Mouse (Mus musculus): Measurements from ENCODE around the gene Echdc1. TPM values are rescaled to one million over a fixed set of nuclear protein-coding genes. Genes with fewer than 3 reads are reported as not detected.
"Not testable (repeated sequence)": the region's sequence is repeated elsewhere in the genome, so short reads cannot be mapped to it uniquely, and the experiment has no call there.

Gene Echdc1
- polyA plus RNA-seq, 1 experiment, result not detected

- Histone ChIP-seq H3K4me3 (ENCODE audit: insufficient read depth, low read depth, low read length) (no peak overlapping the region), H3K27ac (ENCODE audit: insufficient read depth, low read depth, low read length) (no peak overlapping the region), H3K4me1 (ENCODE audit: control insufficient read depth, insufficient read depth, low read length) (no peaks in the 10 kb centered on the region)
- whole genome bisulfite sequencing, result 88% methylated on average over 2 of the region's 2 CpGs
- no peak for TF ChIP-seq POLR2A (IDR thresholded peaks at IDR 0.05; ENCODE audit: insufficient read depth, low read depth, low read length)
- TF ChIP-seq CTCF (IDR thresholded peaks at IDR 0.05; ENCODE audit: insufficient read depth, low read depth, low read length), result no peak
Measured at GRCm38 (mm10) chr10:29381558-29381957, 68.6 kb downstream of the Echdc1 start.

- not testable (repeated sequence) for H3K27ac ChIP-seq (ENCODE audit: insufficient read depth, low read depth, low read length); H3K4me1 ChIP-seq (ENCODE audit: control insufficient read depth, insufficient read depth, low read length); H3K4me3 ChIP-seq (ENCODE audit: insufficient read depth, low read depth, low read length)
- WGBS, result 77% methylated on average over 2 of the region's 2 CpGs
Measured at GRCm38 (mm10) chr10:29394890-29395289, 81.9 kb downstream of the Echdc1 start.

Other genes starting within 250 kb of the Echdc1 start
- gene Soga3, start 169.3 kb upstream of the Echdc1 start, polyA plus RNA-seq (2012; ENCODE audit: insufficient read depth, insufficient read length, low replicate concordance, missing spikeins), result not detected in 2 replicates
- not detected in 2 replicates for gene Gm49353, start 114.2 kb upstream of the Echdc1 start, polyA plus RNA-seq (2012; ENCODE audit: insufficient read depth, insufficient read length, low replicate concordance, missing spikeins)
- gene 9330159F19Rik, start 101.6 kb upstream of the Echdc1 start, polyA plus RNA-seq (2012; ENCODE audit: insufficient read depth, insufficient read length, low replicate concordance, missing spikeins), result not detected in 2 replicates
- not detected in 2 replicates for gene Rnf146, start 49.3 kb downstream of the Echdc1 start, polyA plus RNA-seq (2012; ENCODE audit: insufficient read depth, insufficient read length, low replicate concordance, missing spikeins)
- gene Rspo3, start 222.7 kb downstream of the Echdc1 start, polyA plus RNA-seq (2012; ENCODE audit: insufficient read depth, insufficient read length, low replicate concordance, missing spikeins), result not detected in 2 replicates

Measured in olfactory bulb, adult 2 months (tissue).